Mouse (Mus musculus) intestine, embryonic 14.5 days (tissue): ENCODE measurements around the gene Tmem174. TPM values are rescaled to one million over a fixed set of nuclear protein-coding genes. Genes with fewer than 3 reads are reported as not detected.

ENCODE experiments used
- ATAC-seq: fragments of 200-750 bp; cut with Nextera tagmentation; replicated peaks from 2 replicates; pipeline ENCODE4 v1.8.0; 2017; ENCODE audit warnings: low read depth, moderate number of reproducible peaks, moderate TSS enrichment, moderate library complexity; ENCODE audit not compliant: low FRiP score, low TSS enrichment
- DNase-seq: peaks from one replicate; pipeline ENCODE4 v3.0.0-alpha.2; 2018; ENCODE audit warnings: low spot score
- H3K27ac ChIP-seq: fragments of 300-500 bp; sonication (generic); 2 replicates; pipeline ENCODE4 v1.5.1; 2014; ENCODE audit warnings: low read depth, mild to moderate bottlenecking, control low read depth
- H3K27me3 ChIP-seq: fragments of 300-500 bp; sonication (generic); replicated peaks from 2 replicates; pipeline ENCODE4 v1.6.1; 2014; ENCODE audit warnings: low read length, control low read depth; ENCODE audit not compliant: control insufficient read depth, insufficient read depth
- H3K36me3 ChIP-seq: fragments of 300-500 bp; sonication (generic); 2 replicates; pipeline ENCODE4 v1.6.1; 2014; ENCODE audit warnings: low read length, control low read depth; ENCODE audit not compliant: control insufficient read depth, insufficient read depth
- H3K4me1 ChIP-seq: fragments of 300-500 bp; sonication (generic); replicated peaks from 2 replicates; pipeline ENCODE4 v1.6.1; 2014; ENCODE audit warnings: low read length, control low read depth, mixed read lengths; ENCODE audit not compliant: control insufficient read depth, insufficient read depth
- H3K4me2 ChIP-seq: fragments of 300-500 bp; sonication (generic); 2 replicates; pipeline ENCODE4 v1.6.1; 2014; ENCODE audit warnings: low read length
- H3K4me3 ChIP-seq: fragments of 300-500 bp; sonication (generic); 2 replicates; pipeline ENCODE4 v1.5.1; 2014; ENCODE audit warnings: low read depth, low read length, control low read depth, mixed read lengths
- H3K9ac ChIP-seq: fragments of 300-500 bp; sonication (generic); 2 replicates; pipeline ENCODE4 v1.6.1; 2014; ENCODE audit warnings: mild to moderate bottlenecking, low read length
- H3K9me3 ChIP-seq: fragments of 300-500 bp; sonication (generic); 2 replicates; pipeline ENCODE4 v1.6.1; 2016; ENCODE audit warnings: low read length, control low read depth; ENCODE audit not compliant: control insufficient read depth
- WGBS: fragments of 180-500 bp; shearing (Covaris S2); extraction: QIAGEN DNeasy Blood & Tissue Kit; methylation state at CpG from one replicate; pipeline ENCODE4 v1.1.7; 2014; 5-methylcytosine and 5-hydroxymethylcytosine counted together
- polyA plus RNA-seq: library from polyadenylated mRNA; unstranded; fragments of >200 nt; fragmentation: Nextera tagmentation; extraction: Ambion mirVana; gene quantifications from 2 replicates; pipeline ENCODE4 v1.2.1, GENCODE M21; 2014

The Tmem174 gene
- polyA plus RNA-seq, 1 experiment from 2014 or later, result 0.15 TPM

DNA sequence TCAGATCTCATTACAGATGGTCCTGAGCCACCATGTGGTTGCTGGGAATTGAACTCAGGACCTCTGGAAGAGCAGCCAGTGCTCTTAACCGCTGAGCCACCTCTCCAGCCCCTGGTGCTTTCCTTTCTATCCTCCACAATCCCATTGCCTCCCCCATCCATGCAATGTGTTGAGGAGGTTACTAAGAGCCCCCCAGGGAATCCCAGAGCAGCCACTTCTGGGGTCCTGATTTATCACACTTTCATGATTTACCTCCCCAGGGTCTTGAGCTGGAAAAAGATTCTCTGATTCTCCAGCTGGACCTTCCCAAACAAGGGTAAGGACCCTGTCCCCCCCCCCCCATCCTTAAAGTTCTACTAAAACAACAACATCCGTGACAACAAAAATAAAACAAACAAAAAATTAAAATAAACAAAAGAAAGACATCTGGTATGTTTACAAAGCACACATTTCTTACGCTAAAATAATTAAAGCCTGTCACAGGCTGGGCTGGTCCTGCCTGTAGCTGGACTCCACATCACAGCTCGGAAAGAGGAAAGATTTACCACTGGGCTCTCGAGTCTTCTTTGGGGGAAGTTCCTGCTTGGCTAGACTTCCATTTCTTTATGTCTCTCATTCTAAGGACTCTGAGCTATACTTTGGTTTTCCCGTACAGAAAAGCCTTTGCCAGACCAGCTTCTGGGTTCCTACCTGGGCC is 46.4 kb downstream of the Tmem174 start:
- WGBS, result 41% methylated on average over 6 of the region's 6 CpGs
- peaks cover 25% of the 10 kb centered on the region for H3K27me3 ChIP-seq
- H3K27ac ChIP-seq, result peak overlapping the region; percentile 23; the same call in 1 of the 2 replicates
- no peaks in the 10 kb centered on the region for H3K36me3 ChIP-seq
- H3K4me3 ChIP-seq, result no peak overlapping the region
- H3K4me2 ChIP-seq, result no peak overlapping the region
- H3K9me3 ChIP-seq, result no peaks in the 10 kb centered on the region
- H3K4me1 ChIP-seq, result peaks cover 48% of the 10 kb centered on the region
- ATAC-seq, result no peak
- DNase-seq, result no peak
- no peak overlapping the region for H3K9ac ChIP-seq

DNA sequence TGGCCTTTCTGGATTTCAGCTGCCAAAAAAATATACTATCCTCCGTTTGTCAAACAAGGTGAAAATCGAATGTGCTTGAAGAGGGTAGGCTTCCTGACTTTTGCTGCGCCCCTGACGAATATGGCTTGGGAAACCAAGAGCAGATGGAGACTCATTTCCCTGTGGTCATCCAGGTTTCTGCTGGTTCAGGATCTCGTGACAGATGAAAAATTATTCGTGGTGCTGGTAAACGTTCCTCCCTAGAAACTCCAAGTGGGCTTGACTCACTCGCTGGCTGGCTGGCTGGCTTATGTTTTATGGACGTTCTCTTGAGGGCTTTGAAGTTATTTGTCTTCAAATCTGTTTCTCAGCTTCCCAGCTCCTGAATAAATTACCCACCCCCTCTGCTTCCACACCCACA is 47.6 kb downstream of the Tmem174 start:
- Histone ChIP-seq H3K27ac (no peak overlapping the region), H3K4me2 (peak overlapping the region; percentile 83), H3K9me3 (no peaks in the 10 kb centered on the region), H3K4me3 (no peak overlapping the region; the same call in 1 of the 2 replicates), H3K36me3 (no peaks in the 10 kb centered on the region), H3K9ac (no peak overlapping the region; the same call in 1 of the 2 replicates), H3K27me3 (peaks cover 26% of the 10 kb centered on the region), H3K4me1 (peaks cover 42% of the 10 kb centered on the region)
- WGBS, result 34% methylated on average over 9 of the region's 9 CpGs
- no peak for ATAC-seq
- peak; percentile 68 for DNase-seq

DNA sequence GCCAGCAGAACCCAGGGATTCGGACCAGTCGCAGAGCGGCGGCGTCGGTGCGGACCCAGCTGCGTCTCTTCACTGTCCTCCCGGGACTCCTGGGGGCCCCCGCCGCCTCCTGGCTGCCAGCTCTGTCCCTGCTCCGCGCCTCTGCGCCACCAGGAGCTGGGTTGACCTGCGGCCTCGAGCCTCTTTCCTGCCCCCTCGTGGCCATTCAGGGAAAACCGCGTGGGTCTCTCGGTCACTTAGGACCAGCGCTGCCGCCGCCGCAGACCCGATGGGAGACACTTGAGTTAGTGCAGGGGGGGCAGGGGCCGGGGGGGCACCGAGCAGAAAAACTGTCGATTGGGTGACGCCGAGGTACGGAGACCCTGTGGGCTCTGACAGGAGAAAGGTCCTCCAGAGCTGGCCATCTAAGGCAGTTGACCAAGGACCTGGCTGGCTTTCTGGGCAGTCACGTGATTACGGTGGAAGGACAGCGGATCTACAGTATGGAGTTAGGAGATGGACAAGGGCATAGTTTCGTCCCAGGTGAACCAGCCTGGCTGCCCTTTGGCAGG is 48.2 kb downstream of the Tmem174 start:
- peak overlapping the region; percentile 39 for H3K4me3 ChIP-seq
- H3K36me3 ChIP-seq, result no peaks in the 10 kb centered on the region
- H3K27ac ChIP-seq, result 0 out of 2 replicates have a peak overlapping the region, but pooled peaks have one; percentile 18
- peak overlapping the region; percentile 83 for H3K4me2 ChIP-seq
- H3K9ac ChIP-seq, result peak overlapping the region; percentile 39
- no peaks in the 10 kb centered on the region for H3K9me3 ChIP-seq
- ATAC-seq, result peak; percentile 82
- 2% methylated on average over 33 of the region's 35 CpGs for WGBS
- H3K4me1 ChIP-seq, result peaks cover 36% of the 10 kb centered on the region
- DNase-seq, result peak; percentile 92
- peaks cover 26% of the 10 kb centered on the region for H3K27me3 ChIP-seq

DNA sequence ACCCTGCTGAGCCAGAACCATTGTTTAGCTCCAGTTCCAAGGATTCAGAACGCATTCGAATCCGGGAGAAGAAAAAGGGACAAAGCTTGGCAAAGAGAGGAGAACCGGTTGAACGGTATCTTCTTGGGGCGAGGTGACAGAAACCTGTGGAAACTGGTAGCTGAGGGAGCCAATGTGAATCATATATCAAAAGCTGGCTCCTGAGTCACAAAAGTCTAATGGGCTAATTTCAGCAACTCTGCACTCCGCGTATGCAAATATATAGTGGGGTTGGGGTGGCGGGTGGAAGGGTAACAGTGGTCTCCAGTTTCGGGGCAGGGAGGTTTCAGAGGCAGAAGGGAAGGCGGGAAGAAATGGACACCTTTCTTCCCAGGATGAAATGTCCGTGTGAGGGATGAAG is 48.7 kb downstream of the Tmem174 start:
- Histone ChIP-seq H3K9ac (peak overlapping the region; percentile 39), H3K36me3 (no peaks in the 10 kb centered on the region), H3K9me3 (no peaks in the 10 kb centered on the region), H3K4me2 (peak overlapping the region; percentile 83), H3K4me1 (peaks cover 33% of the 10 kb centered on the region), H3K27me3 (peaks cover 26% of the 10 kb centered on the region), H3K4me3 (peak overlapping the region; percentile 39), H3K27ac (0 out of 2 replicates have a peak overlapping the region, but pooled peaks have one; percentile 18)
- DNase-seq, result no peak
- ATAC-seq, result peak; percentile 10; the same call in 1 of the 2 replicates
- 15% methylated on average over 12 of the region's 12 CpGs for WGBS

DNA sequence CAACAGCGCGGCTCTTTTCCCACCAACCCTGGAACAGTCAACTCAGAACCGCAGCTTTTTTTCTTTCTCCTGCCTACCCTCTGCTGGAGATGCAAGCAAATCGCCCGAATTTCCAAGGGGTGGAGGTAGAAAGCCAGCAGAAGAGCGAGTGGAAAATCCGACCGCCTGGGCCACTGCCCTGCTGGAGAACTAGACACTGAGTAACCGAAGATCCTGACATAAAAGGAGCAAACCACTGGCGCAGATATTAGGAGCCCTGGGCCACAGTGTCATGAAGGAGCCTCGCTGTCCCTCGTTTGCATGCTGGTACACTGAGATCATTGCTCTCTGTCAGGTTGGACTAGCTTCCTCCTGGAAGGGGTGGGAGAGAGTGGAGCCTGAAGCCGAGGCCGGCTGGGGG is 49.6 kb downstream of the Tmem174 start:
- peak; percentile 36; the same call in 1 of the 2 replicates for ATAC-seq
- no peaks in the 10 kb centered on the region for H3K9me3 ChIP-seq
- peak; percentile 69 for DNase-seq
- H3K4me1 ChIP-seq, result peaks cover 33% of the 10 kb centered on the region
- peaks cover 26% of the 10 kb centered on the region for H3K27me3 ChIP-seq
- WGBS, result 5% methylated on average over 14 of the region's 14 CpGs
- no peaks in the 10 kb centered on the region for H3K36me3 ChIP-seq
- peak overlapping the region; percentile 24 for H3K4me2 ChIP-seq
- H3K9ac ChIP-seq, result no peak overlapping the region; the same call in 1 of the 2 replicates
- H3K27ac ChIP-seq, result no peak overlapping the region; the same call in 1 of the 2 replicates
- H3K4me3 ChIP-seq, result no peak overlapping the region

DNA sequence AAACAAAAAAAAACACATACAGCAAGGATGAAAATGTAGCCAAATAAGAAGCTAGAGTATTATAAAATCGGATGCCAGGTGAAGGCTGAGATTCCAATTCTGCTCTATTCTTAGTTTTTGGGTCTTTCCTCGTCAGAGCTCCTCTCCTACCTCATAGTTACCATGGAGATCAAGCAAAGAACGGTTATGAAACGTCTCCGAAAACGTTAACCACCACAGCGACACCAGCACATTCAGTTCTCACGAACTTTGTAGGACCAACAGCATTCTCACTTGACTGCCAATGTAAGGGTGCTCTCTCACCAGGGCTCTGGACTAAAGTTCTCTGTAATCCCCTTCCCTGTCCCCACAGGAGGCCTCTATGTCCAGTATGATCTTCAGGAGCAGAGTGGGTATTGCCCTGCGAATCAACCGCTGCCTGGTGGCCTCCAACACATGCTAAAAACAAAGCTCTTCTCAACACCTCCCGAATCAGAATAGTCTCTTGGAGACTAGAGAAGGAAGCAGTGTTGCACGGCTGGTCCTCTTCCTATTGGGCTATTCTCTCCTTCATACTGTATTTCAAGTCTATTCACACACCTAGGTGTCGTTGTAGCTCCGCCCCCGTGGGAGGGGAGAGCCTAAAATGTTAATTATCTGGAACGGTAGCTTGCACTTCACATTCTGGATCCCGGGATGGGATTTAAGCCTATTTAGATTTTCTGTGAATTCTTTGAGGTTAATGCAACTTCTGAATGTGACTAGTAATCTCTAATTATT is 50.2 kb downstream of the Tmem174 start:
- Histone ChIP-seq H3K4me1 (peaks cover 29% of the 10 kb centered on the region), H3K36me3 (no peaks in the 10 kb centered on the region), H3K4me2 (peak overlapping the region; percentile 24), H3K9me3 (no peaks in the 10 kb centered on the region), H3K27ac (no peak overlapping the region), H3K27me3 (peaks cover 26% of the 10 kb centered on the region), H3K4me3 (no peak overlapping the region), H3K9ac (no peak overlapping the region)
- DNase-seq, result no peak
- no peak for ATAC-seq
- WGBS, result 30% methylated on average over 17 of the region's 17 CpGs

Other genes with a start within 250 kb of the Tmem174 start
- gene Gm10320, start 145.4 kb downstream of the Tmem174 start, polyA plus RNA-seq, result 1.3 and 1.4 TPM in 2 replicates
- gene Tmem171, start 57.4 kb upstream of the Tmem174 start, polyA plus RNA-seq, result 18.1 and 19.7 TPM in 2 replicates
- 33.0 and 37.5 TPM in 2 replicates for gene Fcho2, start 178.0 kb upstream of the Tmem174 start, polyA plus RNA-seq